Mouse (Mus musculus) MEL (cell line): ENCODE results near the gene Hivep2. TPM values are rescaled to one million over a fixed set of nuclear protein-coding genes. Genes with fewer than 3 reads are reported as not detected.

ENCODE experiments used
- DNase-seq: peaks from one replicate; pipeline ENCODE4 v3.0.0; 2011; ENCODE audit warnings: low read depth, low spot score
- H3K27ac ChIP-seq: 2 replicates; pipeline ENCODE4 v1.5.1; 2012; ENCODE audit warnings: low read depth, mild to moderate bottlenecking, control low read depth, low read length, moderate library complexity; ENCODE audit not compliant: control insufficient read depth
- H3K27me3 ChIP-seq, 2 experiments: fragments of 150-350 bp in 1 of 2; sonication (generic) in 1 of 2; 2 replicates each; pipeline ENCODE4 v1.6.1; 2012; ENCODE audit warnings: low read length in 2 of 2, mild to moderate bottlenecking in 2 of 2, improper control_type of control experiment in 1 of 2, moderate library complexity in 1 of 2; ENCODE audit not compliant: insufficient read depth in 2 of 2, control insufficient read depth in 1 of 2
- H3K36me3 ChIP-seq, 2 experiments: 2 replicates each; pipeline ENCODE4 v1.6.1; 2012 to 2014; ENCODE audit warnings: low read length in 2 of 2, improper control_type of control experiment in 1 of 2, inconsistent platforms in 1 of 2, mild to moderate bottlenecking in 1 of 2; ENCODE audit not compliant: insufficient read depth in 2 of 2, control insufficient read depth in 1 of 2
- H3K4me1 ChIP-seq, 2 experiments: fragments of 150-350 bp in 1 of 2; sonication (generic) in 1 of 2; 2 replicates each; pipeline ENCODE4 v1.6.1; 2012; ENCODE audit warnings: low read length in 2 of 2, improper control_type of control experiment in 1 of 2, mild to moderate bottlenecking in 1 of 2; ENCODE audit not compliant: insufficient read depth in 2 of 2, control insufficient read depth in 1 of 2
- H3K4me3 ChIP-seq, 2 experiments: fragments of 150-350 bp in 1 of 2; sonication (generic) in 1 of 2; 2 replicates each; pipeline ENCODE4 v1.5.1; 2012; ENCODE audit warnings: low read depth in 2 of 2, low read length in 2 of 2, mild to moderate bottlenecking in 2 of 2, moderate library complexity in 2 of 2, control low read depth in 1 of 2, improper control_type of control experiment in 1 of 2; ENCODE audit not compliant: control insufficient read depth in 1 of 2, insufficient read depth in 1 of 2
- H3K79me2 ChIP-seq: 2 replicates; pipeline ENCODE4 v1.6.1; 2012; ENCODE audit warnings: mild to moderate bottlenecking, low read length, moderate library complexity; ENCODE audit not compliant: control insufficient read depth, poor library complexity, insufficient read depth
- H3K9ac ChIP-seq: 2 replicates; pipeline ENCODE4 v1.6.1; 2012; ENCODE audit warnings: low read depth, mild to moderate bottlenecking, control low read depth, low read length, moderate library complexity; ENCODE audit not compliant: control insufficient read depth, poor library complexity, severe bottlenecking
- H3K9me3 ChIP-seq: fragments of 150-350 bp; sonication (generic); replicated peaks from 2 replicates; pipeline ENCODE4 v1.6.1; 2012; ENCODE audit warnings: mild to moderate bottlenecking, low read length, improper control_type of control experiment, moderate library complexity; ENCODE audit not compliant: insufficient read depth
- BHLHE40 ChIP-seq: IDR thresholded peaks from 2 replicates; pipeline ENCODE4 v1.6.1; 2012; ENCODE audit warnings: low read depth, mild to moderate bottlenecking, inconsistent platforms, low read length, improper control_type of control experiment, borderline replicate concordance
- CHD1 ChIP-seq: IDR thresholded peaks from 2 replicates; pipeline ENCODE4 v1.6.1; 2012; ENCODE audit warnings: low read depth, mild to moderate bottlenecking, inconsistent platforms, low read length, improper control_type of control experiment
- CHD2 ChIP-seq: IDR thresholded peaks from 2 replicates; pipeline ENCODE4 v1.6.1; 2011; ENCODE audit warnings: low read length, improper control_type of control experiment
- E2F4 ChIP-seq: IDR thresholded peaks from 2 replicates; pipeline ENCODE4 v1.6.1; 2011; ENCODE audit warnings: low read depth, low read length, improper control_type of control experiment, borderline replicate concordance
- ELF1 ChIP-seq: IDR thresholded peaks from 2 replicates; pipeline ENCODE4 v1.6.1; 2014; ENCODE audit warnings: low read depth, mild to moderate bottlenecking, inconsistent platforms, low read length, improper control_type of control experiment, moderate library complexity
- EP300 ChIP-seq, 2 experiments: IDR thresholded peaks; 2 replicates each; pipeline ENCODE4 v1.6.1; 2011; ENCODE audit warnings: improper control_type of control experiment in 2 of 2, low read length in 2 of 2, low read depth in 1 of 2, mild to moderate bottlenecking in 1 of 2
- ETS1 ChIP-seq: IDR thresholded peaks from 2 replicates; pipeline ENCODE4 v1.6.1; 2012; ENCODE audit warnings: low read depth, mild to moderate bottlenecking, inconsistent platforms, low read length, improper control_type of control experiment, moderate library complexity
- GATA1 ChIP-seq: IDR thresholded peaks from 2 replicates; pipeline ENCODE4 v1.6.1; 2011; ENCODE audit warnings: low read depth, low read length, improper control_type of control experiment
- HCFC1 ChIP-seq: IDR thresholded peaks from 2 replicates; pipeline ENCODE4 v1.6.1; 2012; ENCODE audit warnings: low read depth, mild to moderate bottlenecking, inconsistent platforms, low read length, improper control_type of control experiment, moderate library complexity
- JUND ChIP-seq: IDR thresholded peaks from 2 replicates; pipeline ENCODE4 v1.6.1; 2011; ENCODE audit warnings: low read depth, mild to moderate bottlenecking, improper control_type of control experiment, low read length
- KAT2A ChIP-seq: conservative IDR thresholded peaks from 2 replicates; pipeline ENCODE4 v1.6.1; 2012; ENCODE audit warnings: low read depth, low read length, improper control_type of control experiment, inconsistent platforms
- MAZ ChIP-seq: IDR thresholded peaks from 2 replicates; pipeline ENCODE4 v1.6.1; 2012; ENCODE audit warnings: low read depth, mild to moderate bottlenecking, inconsistent platforms, low read length, improper control_type of control experiment
- MXI1 ChIP-seq: IDR thresholded peaks from 2 replicates; pipeline ENCODE4 v1.6.1; 2011; ENCODE audit warnings: mild to moderate bottlenecking, low read depth, low read length, improper control_type of control experiment
- NRF1 ChIP-seq: IDR thresholded peaks from 2 replicates; pipeline ENCODE4 v1.6.1; 2014; ENCODE audit warnings: low read depth, mild to moderate bottlenecking, inconsistent platforms, low read length, improper control_type of control experiment, moderate library complexity; ENCODE audit not compliant: poor library complexity, insufficient read depth, severe bottlenecking
- POLR2AphosphoS2 ChIP-seq: IDR thresholded peaks from 2 replicates; pipeline ENCODE4 v1.6.1; 2011; ENCODE audit warnings: low read length, improper control_type of control experiment
- POLR2AphosphoS5 ChIP-seq: IDR thresholded peaks from 2 replicates; pipeline ENCODE4 v1.6.1; 2012; ENCODE audit warnings: low read depth, borderline replicate concordance, mild to moderate bottlenecking, inconsistent platforms, low read length, moderate library complexity, mixed read lengths
- RAD21 ChIP-seq: IDR thresholded peaks from 2 replicates; pipeline ENCODE4 v1.6.1; 2011; ENCODE audit warnings: mild to moderate bottlenecking, low read depth, low read length, improper control_type of control experiment
- RCOR1 ChIP-seq: IDR thresholded peaks from 2 replicates; pipeline ENCODE4 v1.6.1; 2012; ENCODE audit warnings: low read depth, mild to moderate bottlenecking, inconsistent platforms, low read length, improper control_type of control experiment
- SIN3A ChIP-seq: IDR thresholded peaks from 2 replicates; pipeline ENCODE4 v1.6.1; 2012; ENCODE audit warnings: low read length, improper control_type of control experiment, inconsistent platforms
- TAL1 ChIP-seq: IDR thresholded peaks from 2 replicates; pipeline ENCODE4 v1.6.1; 2012; ENCODE audit warnings: mild to moderate bottlenecking, inconsistent platforms, low read length, moderate library complexity, mixed read lengths
- TBP ChIP-seq: IDR thresholded peaks from 2 replicates; pipeline ENCODE4 v1.8.0; 2011; ENCODE audit warnings: low read depth, low read length, improper control_type of control experiment
- UBTF ChIP-seq: IDR thresholded peaks from 2 replicates; pipeline ENCODE4 v1.6.1; 2012; ENCODE audit warnings: low read depth, mild to moderate bottlenecking, inconsistent platforms, low read length, improper control_type of control experiment, moderate library complexity, borderline replicate concordance; ENCODE audit not compliant: insufficient read depth
- ZC3H11A ChIP-seq: IDR thresholded peaks from 2 replicates; pipeline ENCODE4 v1.6.1; 2012; ENCODE audit warnings: low read depth, mild to moderate bottlenecking, inconsistent platforms, low read length, improper control_type of control experiment
- ZMIZ1 ChIP-seq: IDR thresholded peaks from 2 replicates; pipeline ENCODE4 v1.6.1; 2012; ENCODE audit warnings: low read depth, mild to moderate bottlenecking, inconsistent platforms, low read length, improper control_type of control experiment, moderate library complexity
- polyA plus RNA-seq, 2 experiments: library from polyadenylated mRNA; stranded (reverse) in 1 of 2; unstranded in 1 of 2; fragments of >175 nt in 1 of 2; fragments of >200 nt in 1 of 2; gene quantifications; 2 replicates each; pipeline versions ENCODE4 v1.2.1 to v1.2.4; 2012; ENCODE audit warnings: low replicate concordance in 2 of 2, low read depth in 1 of 2; ENCODE audit not compliant: insufficient read length in 2 of 2, insufficient read depth in 1 of 2, missing spikeins in 1 of 2
- total RNA-seq: library from RNA; depleted of rRNA; stranded (reverse); fragments of 300-350 nt; gene quantifications from 2 replicates; pipeline ENCODE4 v1.2.3, GENCODE M21; 2012

Hivep2 gene
- total and polyA plus RNA-seq, 3 experiments, result not detected

DNA sequence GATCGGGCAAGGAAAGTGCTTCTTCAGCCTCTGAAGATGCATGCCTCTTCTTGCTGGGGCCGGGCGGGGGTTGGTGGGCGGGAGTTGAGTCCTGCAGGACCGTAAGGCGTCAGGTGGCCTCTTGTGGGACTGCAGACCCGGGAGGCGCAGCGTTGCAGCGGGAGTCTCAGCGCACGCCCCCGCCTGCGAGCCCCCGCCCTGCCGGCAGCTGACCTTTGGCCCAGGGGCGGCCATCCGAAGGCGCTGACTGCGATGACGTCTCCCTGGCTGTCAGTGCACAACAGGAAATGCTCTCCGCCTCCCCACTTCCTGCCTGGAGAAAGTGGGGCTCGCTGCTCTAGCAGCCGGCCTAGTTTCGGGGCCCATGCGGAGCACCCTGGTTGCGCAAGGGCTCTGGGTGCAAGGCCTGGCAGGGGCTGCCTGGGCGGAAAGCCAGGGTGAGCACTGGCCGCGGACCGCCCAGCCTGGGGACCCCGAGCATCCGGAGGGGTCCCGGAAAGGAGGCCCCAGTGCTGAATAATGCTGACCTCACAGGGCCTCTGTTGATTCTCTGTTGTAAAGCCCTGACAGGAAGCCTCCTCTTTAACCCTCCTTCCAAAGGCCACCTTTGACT, 17.0 kb downstream of the Hivep2 start:
- Histone ChIP-seq H3K36me3 (no peaks in the 10 kb centered on the region), H3K9ac (no peak overlapping the region), H3K4me3 (no peak overlapping the region)
- DNase-seq, result no peak
- TF ChIP-seq ZMIZ1, result no peak
- TF ChIP-seq TBP, result no peak
- no peak for TF ChIP-seq ZC3H11A
- no peak for TF ChIP-seq MXI1
- TF ChIP-seq JUND, result no peak
- no peak for TF ChIP-seq ELF1
- no peak for TF ChIP-seq NRF1
- TF ChIP-seq BHLHE40, result no peak
- no peak for TF ChIP-seq UBTF
- no peak for TF ChIP-seq TAL1
- TF ChIP-seq POLR2AphosphoS5, result no peak
- no peak for TF ChIP-seq E2F4
- TF ChIP-seq HCFC1, result no peak
- TF ChIP-seq, all 39 proteins: peak for 0
- Histone ChIP-seq H3K27ac (no peak overlapping the region), H3K79me2 (no peaks in the 10 kb centered on the region), H3K27me3 (no peaks in the 10 kb centered on the region), H3K4me1 (no peaks in the 10 kb centered on the region), H3K9me3 (no peaks in the 10 kb centered on the region)

- H3K9me3 ChIP-seq, result no peaks in the 10 kb centered on the region
- H3K4me3 ChIP-seq, result no peak overlapping the region
- H3K27me3 ChIP-seq, result no peaks in the 10 kb centered on the region
- no peak for TF ChIP-seq NRF1
- TF ChIP-seq SIN3A, result no peak
- TF ChIP-seq ZC3H11A, result no peak
- no peak for TF ChIP-seq ETS1
- no peak for TF ChIP-seq RAD21
- no peak for TF ChIP-seq CHD2
- TF ChIP-seq GATA1, result no peak
- no peak for TF ChIP-seq RCOR1
- TF ChIP-seq MXI1, result no peak
- no peak for TF ChIP-seq POLR2AphosphoS2
- TF ChIP-seq POLR2AphosphoS5, result no peak
- TF ChIP-seq TBP, result no peak
- TF ChIP-seq KAT2A, result no peak
- TF ChIP-seq UBTF, result no peak
- no peak for TF ChIP-seq MAZ
- TF ChIP-seq EP300 (IDR thresholded peaks at IDR 0.05; ENCODE audit: low read depth in 1 of 2, low read length in 2 of 2), result no peak
- no peak for TF ChIP-seq CHD1
- no peak for TF ChIP-seq TAL1
- DNase-seq, result no peak
- no peaks in the 10 kb centered on the region for H3K36me3 ChIP-seq
- no peaks in the 10 kb centered on the region for H3K4me1 ChIP-seq
- H3K79me2 ChIP-seq, result no peaks in the 10 kb centered on the region
- no peak overlapping the region for H3K9ac ChIP-seq
- H3K27ac ChIP-seq, result no peak overlapping the region
Observed at GRCm38 (mm10) chr10:13983631-13984030, 17.8 kb downstream of the Hivep2 start.
